Mouse (Mus musculus): ENCODE results near the gene Sall2. TPM values are rescaled to one million over a fixed set of nuclear protein-coding genes. Genes with fewer than 3 reads are reported as not detected.

The Sall2 gene
- polyA plus RNA-seq (2015; fragmentation: Nextera tagmentation; extraction: Ambion mirVana) = 8.8 and 9.3 TPM in 2 replicates

- H3K27me3 ChIP-seq (ENCODE audit: control insufficient read depth, insufficient read depth, low read length) = peaks cover 25% of the 10 kb centered on the region
- peak within 1 kb of the TSS; percentile 73 for H3K4me2 ChIP-seq (ENCODE audit: low read depth, low read length)
- H3K4me1 ChIP-seq (ENCODE audit: control insufficient read depth, insufficient read depth, low read length) = no peaks in the 10 kb centered on the region
- no peaks in the 10 kb centered on the region for H3K36me3 ChIP-seq (ENCODE audit: control insufficient read depth, insufficient read depth, low read length)
- no peak within 1 kb of the TSS for H3K27ac ChIP-seq (ENCODE audit: low read length)
- no peaks in the 10 kb centered on the region for H3K9me3 ChIP-seq (replicated peaks; ENCODE audit: control insufficient read depth, low read length)
- WGBS = 2% methylated on average over 26 of the region's 26 CpGs
- H3K9ac ChIP-seq (ENCODE audit: low read length) = peak within 1 kb of the TSS; percentile 38
- peak; percentile 40; the same call in 1 of the 2 replicates for ATAC-seq (ENCODE audit: insufficient read depth, low FRiP score)
- H3K4me3 ChIP-seq (replicated peaks; ENCODE audit: low read length) = peak within 1 kb of the TSS; percentile 41
These were observed at the start of gene Sall2 for GRCm38 (mm10) chr14:52327910-52328812. TSS of gene Sall2 (minus strand) at chr14:52328762.

GRCm38 (mm10) chr14:52368741-52369140 is 40.2 kb upstream of the Sall2 start:
- 84% methylated on average over 3 of the region's 3 CpGs for WGBS

GRCm38 (mm10) chr14:52356308-52356707 is 27.7 kb upstream of the Sall2 start, which contains the start of gene Olfr1513:
TSS of gene Olfr1513 (minus strand) at chr14:52356408.
- Histone ChIP-seq H3K9me3 (replicated peaks; ENCODE audit: control insufficient read depth, low read length) (no peaks in the 10 kb centered on the region), H3K36me3 (ENCODE audit: control insufficient read depth, insufficient read depth, low read length) (no peaks in the 10 kb centered on the region), H3K4me2 (ENCODE audit: low read depth, low read length) (no peak within 1 kb of the TSS), H3K9ac (ENCODE audit: low read length) (no peak within 1 kb of the TSS), H3K27ac (ENCODE audit: low read length) (no peak within 1 kb of the TSS), H3K27me3 (ENCODE audit: control insufficient read depth, insufficient read depth, low read length) (no peaks in the 10 kb centered on the region), H3K4me3 (replicated peaks; ENCODE audit: low read length) (no peak within 1 kb of the TSS), H3K4me1 (ENCODE audit: control insufficient read depth, insufficient read depth, low read length) (no peaks in the 10 kb centered on the region)
- no peak for ATAC-seq (ENCODE audit: insufficient read depth, low FRiP score)
- 62% methylated on average over 4 of the region's 4 CpGs for WGBS

More at GRCm38 (mm10) chr14:52368741-52369140, 40.2 kb upstream of the Sall2 start:
- no peaks in the 10 kb centered on the region for H3K36me3 ChIP-seq (ENCODE audit: control insufficient read depth, insufficient read depth, low read length)
- no peaks in the 10 kb centered on the region for H3K27me3 ChIP-seq (ENCODE audit: control insufficient read depth, insufficient read depth, low read length)
- no peak overlapping the region for H3K9ac ChIP-seq (ENCODE audit: low read length)
- no peaks in the 10 kb centered on the region for H3K4me1 ChIP-seq (ENCODE audit: control insufficient read depth, insufficient read depth, low read length)
- ATAC-seq (ENCODE audit: insufficient read depth, low FRiP score) = no peak
- no peak overlapping the region for H3K27ac ChIP-seq (ENCODE audit: low read length)
- H3K4me3 ChIP-seq (replicated peaks; ENCODE audit: low read length) = no peak overlapping the region
- no peak overlapping the region for H3K4me2 ChIP-seq (ENCODE audit: low read depth, low read length)
- H3K9me3 ChIP-seq (replicated peaks; ENCODE audit: control insufficient read depth, low read length) = no peaks in the 10 kb centered on the region

- ATAC-seq (ENCODE audit: insufficient read depth, low FRiP score) = no peak
- H3K9ac ChIP-seq (ENCODE audit: low read length) = no peak overlapping the region
- H3K4me2 ChIP-seq (ENCODE audit: low read depth, low read length) = no peak overlapping the region
- no peaks in the 10 kb centered on the region for H3K36me3 ChIP-seq (ENCODE audit: control insufficient read depth, insufficient read depth, low read length)
- H3K4me3 ChIP-seq (replicated peaks; ENCODE audit: low read length) = no peak overlapping the region
- no peak overlapping the region for H3K27ac ChIP-seq (ENCODE audit: low read length)
- H3K4me1 ChIP-seq (ENCODE audit: control insufficient read depth, insufficient read depth, low read length) = no peaks in the 10 kb centered on the region
- H3K9me3 ChIP-seq (replicated peaks; ENCODE audit: control insufficient read depth, low read length) = 0 out of 2 replicates have a peak, but pooled peaks cover 5% of the 10 kb centered on the region
- 77% methylated on average over 6 of the region's 6 CpGs for WGBS
- H3K27me3 ChIP-seq (ENCODE audit: control insufficient read depth, insufficient read depth, low read length) = no peaks in the 10 kb centered on the region
These were observed 10.9 kb upstream of the Sall2 start for GRCm38 (mm10) chr14:52339512-52339852.

GRCm38 (mm10) chr14:52338751-52339511 is 10.4 kb upstream of the Sall2 start:
- Histone ChIP-seq H3K4me3 (replicated peaks; ENCODE audit: low read length) (peak overlapping the region; percentile 14; the same call in 1 of the 2 replicates), H3K27ac (ENCODE audit: low read length) (no peak overlapping the region), H3K9me3 (replicated peaks; ENCODE audit: control insufficient read depth, low read length) (no peaks in the 10 kb centered on the region), H3K9ac (ENCODE audit: low read length) (peak overlapping the region; percentile 51), H3K4me2 (ENCODE audit: low read depth, low read length) (peak overlapping the region; percentile 44), H3K36me3 (ENCODE audit: control insufficient read depth, insufficient read depth, low read length) (no peaks in the 10 kb centered on the region), H3K27me3 (ENCODE audit: control insufficient read depth, insufficient read depth, low read length) (no peaks in the 10 kb centered on the region), H3K4me1 (ENCODE audit: control insufficient read depth, insufficient read depth, low read length) (no peaks in the 10 kb centered on the region)
- no peak for ATAC-seq (ENCODE audit: insufficient read depth, low FRiP score)
- 30% methylated on average over 21 of the region's 21 CpGs for WGBS

GRCm38 (mm10) chr14:52332171-52332570 is 3.6 kb upstream of the Sall2 start:
- no peak for ATAC-seq (ENCODE audit: insufficient read depth, low FRiP score)
- no peaks in the 10 kb centered on the region for H3K36me3 ChIP-seq (ENCODE audit: control insufficient read depth, insufficient read depth, low read length)

GRCm38 (mm10) chr14:52331069-52331750 is 2.6 kb upstream of the Sall2 start:
- WGBS = 30% methylated on average over 4 of the region's 4 CpGs
- H3K36me3 ChIP-seq (ENCODE audit: control insufficient read depth, insufficient read depth, low read length) = no peaks in the 10 kb centered on the region

More at GRCm38 (mm10) chr14:52332171-52332570, 3.6 kb upstream of the Sall2 start:
- Histone ChIP-seq H3K4me1 (ENCODE audit: control insufficient read depth, insufficient read depth, low read length) (no peaks in the 10 kb centered on the region), H3K9ac (ENCODE audit: low read length) (no peak overlapping the region), H3K4me2 (ENCODE audit: low read depth, low read length) (no peak overlapping the region), H3K27ac (ENCODE audit: low read length) (no peak overlapping the region), H3K27me3 (ENCODE audit: control insufficient read depth, insufficient read depth, low read length) (peaks cover 16% of the 10 kb centered on the region), H3K4me3 (replicated peaks; ENCODE audit: low read length) (no peak overlapping the region), H3K9me3 (replicated peaks; ENCODE audit: control insufficient read depth, low read length) (no peaks in the 10 kb centered on the region)
- WGBS = 85% methylated on average over 3 of the region's 3 CpGs

GRCm38 (mm10) chr14:52327375-52327901 is 1.1 kb downstream of the Sall2 start:
- H3K9ac ChIP-seq (ENCODE audit: low read length) = peak overlapping the region; percentile 38; the same call in 1 of the 2 replicates
- H3K27ac ChIP-seq (ENCODE audit: low read length) = no peak overlapping the region
- no peaks in the 10 kb centered on the region for H3K36me3 ChIP-seq (ENCODE audit: control insufficient read depth, insufficient read depth, low read length)
- H3K4me3 ChIP-seq (replicated peaks; ENCODE audit: low read length) = peak overlapping the region; percentile 41
- no peaks in the 10 kb centered on the region for H3K4me1 ChIP-seq (ENCODE audit: control insufficient read depth, insufficient read depth, low read length)
- no peaks in the 10 kb centered on the region for H3K9me3 ChIP-seq (replicated peaks; ENCODE audit: control insufficient read depth, low read length)
- H3K4me2 ChIP-seq (ENCODE audit: low read depth, low read length) = peak overlapping the region; percentile 73
- WGBS = 4% methylated on average over 14 of the region's 14 CpGs
- H3K27me3 ChIP-seq (ENCODE audit: control insufficient read depth, insufficient read depth, low read length) = peaks cover 23% of the 10 kb centered on the region
- ATAC-seq (ENCODE audit: insufficient read depth, low FRiP score) = no peak

More at GRCm38 (mm10) chr14:52331069-52331750, 2.6 kb upstream of the Sall2 start:
- H3K4me2 ChIP-seq (ENCODE audit: low read depth, low read length) = no peak overlapping the region
- peaks cover 24% of the 10 kb centered on the region for H3K27me3 ChIP-seq (ENCODE audit: control insufficient read depth, insufficient read depth, low read length)
- H3K9me3 ChIP-seq (replicated peaks; ENCODE audit: control insufficient read depth, low read length) = no peaks in the 10 kb centered on the region
- H3K9ac ChIP-seq (ENCODE audit: low read length) = no peak overlapping the region
- no peaks in the 10 kb centered on the region for H3K4me1 ChIP-seq (ENCODE audit: control insufficient read depth, insufficient read depth, low read length)
- H3K27ac ChIP-seq (ENCODE audit: low read length) = no peak overlapping the region
- no peak for ATAC-seq (ENCODE audit: insufficient read depth, low FRiP score)
- H3K4me3 ChIP-seq (replicated peaks; ENCODE audit: low read length) = no peak overlapping the region
